17 mouse cellular contexts compared by ENCODE assay signal in genomic region chr5:19972736-19973135, GRCm38 (mm10).
"Had no signal": no experiment of that assay in that cellular context is flagged by ENCODE, and none has a peak within 500 bp of the region (broad histone marks: within the 10 kb centered on the region; RNA-seq: fewer than 3 reads in every experiment).

No protein-coding gene starts in this region.

- H3K4me3 ChIP-seq: neural tube, embryonic 12.5 days; neural tube, embryonic 13.5 days; neural tube, embryonic 15.5 days; stomach, embryonic 15.5 days had no signal

- H3K4me2 ChIP-seq: neural tube, embryonic 12.5 days; neural tube, embryonic 13.5 days; neural tube, embryonic 15.5 days; stomach, embryonic 15.5 days had no signal

- H3K9ac ChIP-seq: neural tube, embryonic 12.5 days; neural tube, embryonic 13.5 days; neural tube, embryonic 15.5 days; stomach, embryonic 15.5 days had no signal

- H3K27me3 ChIP-seq: neural tube, embryonic 12.5 days; neural tube, embryonic 13.5 days; neural tube, embryonic 15.5 days; stomach, embryonic 15.5 days had no signal

- H3K27ac ChIP-seq: neural tube, embryonic 12.5 days; neural tube, embryonic 13.5 days; neural tube, embryonic 15.5 days; stomach, embryonic 15.5 days; stomach, postnatal 0 days had no signal

- H3K36me3 ChIP-seq: neural tube, embryonic 12.5 days; neural tube, embryonic 13.5 days; neural tube, embryonic 15.5 days; stomach, embryonic 15.5 days had no signal

- DNase-seq: retina, postnatal 1 day; right cerebral cortex, adult 18-20 months; right cerebral cortex, postnatal 14 days; right cerebral cortex, postnatal 25 days; right cerebral cortex, postnatal 4 days; spleen, adult 18-20 months; thymus, adult 18-20 months; thymus, adult 2 months; thymus, postnatal 14 days; thymus, postnatal 25 days; thymus, postnatal 36 days; thymus, postnatal 4 days had no signal

- H3K9me3 ChIP-seq: neural tube, embryonic 12.5 days; neural tube, embryonic 13.5 days; neural tube, embryonic 15.5 days; stomach, embryonic 15.5 days had no signal

- H3K4me1 ChIP-seq: neural tube, embryonic 12.5 days; neural tube, embryonic 13.5 days; neural tube, embryonic 15.5 days; stomach, embryonic 15.5 days had no signal
